ENCODE assay signal across 25 mouse cellular contexts in genomic region chr9:71834707-71835106, GRCm38 (mm10).
DNase-seq lines count a peak whose midpoint lies in the region; ATAC-seq lines count a peak whose summit lies in the region.
"Had no signal": no experiment of that assay in that cellular context is flagged by ENCODE, and none has a peak within 500 bp of the region (broad histone marks: within the 10 kb centered on the region; RNA-seq: fewer than 3 reads in every experiment).

No protein-coding gene starts in this region.

- WGBS in hindbrain, embryonic 10.5 days, result 79% methylated on average over 4 of the region's 4 CpGs
- 67% methylated on average over 4 of the region's 4 CpGs for WGBS in hindbrain, embryonic 16.5 days

- no peak overlapping the region for H3K4me2 ChIP-seq in hindbrain, embryonic 16.5 days (ENCODE audit: low read length)
- H3K4me2 ChIP-seq: embryonic facial prominence, embryonic 13.5 days; heart, embryonic 13.5 days; intestine, embryonic 15.5 days; neural tube, embryonic 12.5 days; stomach, embryonic 15.5 days had no signal

- no peaks in the 10 kb centered on the region for H3K36me3 ChIP-seq in hindbrain, embryonic 10.5 days
- H3K36me3 ChIP-seq in hindbrain, embryonic 16.5 days (ENCODE audit: control insufficient read depth, insufficient read depth, low read length), result no peaks in the 10 kb centered on the region
- H3K36me3 ChIP-seq: embryonic facial prominence, embryonic 13.5 days; G1E; heart, embryonic 13.5 days; intestine, embryonic 15.5 days; neural tube, embryonic 12.5 days; stomach, embryonic 15.5 days had no signal

- H3K27ac ChIP-seq in hindbrain, embryonic 10.5 days, result peak overlapping the region; percentile 71; the same call in 1 of the 2 replicates
- H3K27ac ChIP-seq in hindbrain, embryonic 16.5 days (ENCODE audit: low read depth, low read length), result no peak overlapping the region
- H3K27ac ChIP-seq: embryonic facial prominence, embryonic 13.5 days; heart, embryonic 13.5 days; hindbrain, postnatal 0 days; intestine, embryonic 15.5 days; liver, embryonic 14.5 days; neural tube, embryonic 12.5 days; stomach, embryonic 15.5 days had no signal

- ATAC-seq in hindbrain, embryonic 16.5 days, result no peak
- peak; percentile 84 for ATAC-seq in megakaryocyte, adult 5-6 weeks (ENCODE audit: poor library complexity, severe bottlenecking)
- ATAC-seq: forebrain, postnatal 0 days; hindbrain, postnatal 0 days; intestine, embryonic 15.5 days; midbrain, embryonic 16.5 days had no signal

- no peaks in the 10 kb centered on the region for H3K9me3 ChIP-seq in hindbrain, embryonic 10.5 days
- no peaks in the 10 kb centered on the region for H3K9me3 ChIP-seq in hindbrain, embryonic 16.5 days (ENCODE audit: control insufficient read depth, low read length)
- H3K9me3 ChIP-seq: embryonic facial prominence, embryonic 13.5 days; G1E; heart, embryonic 13.5 days; intestine, embryonic 15.5 days; neural tube, embryonic 12.5 days; stomach, embryonic 15.5 days had no signal

- peaks cover 51% of the 10 kb centered on the region for H3K4me1 ChIP-seq in hindbrain, embryonic 10.5 days (replicated peaks)
- no peaks in the 10 kb centered on the region for H3K4me1 ChIP-seq in hindbrain, embryonic 16.5 days (ENCODE audit: control insufficient read depth, insufficient read depth, low read depth, low read length)
- H3K4me1 ChIP-seq: intestine, embryonic 15.5 days; stomach, embryonic 15.5 days had no signal

- no peak overlapping the region for H3K9ac ChIP-seq in hindbrain, embryonic 16.5 days (ENCODE audit: low read depth, low read length)
- H3K9ac ChIP-seq: embryonic facial prominence, embryonic 13.5 days; forebrain, postnatal 0 days; heart, embryonic 13.5 days; intestine, embryonic 15.5 days; liver, embryonic 14.5 days; neural tube, embryonic 12.5 days; stomach, embryonic 15.5 days had no signal

- no peak for DNase-seq in hindbrain, embryonic 10.5 days (ENCODE audit: low spot score)
- peak; percentile 7 to 12 for DNase-seq in spleen, postnatal 36 days (ENCODE audit: low spot score in 2 of 2)
- no peak for DNase-seq in spleen, postnatal 14 days (ENCODE audit: low spot score in 2 of 2)
- no peak for DNase-seq in yolk sac, embryonic 10.5 days (ENCODE audit: low spot score)
- DNase-seq in frontal cortex, adult 2 months (ENCODE audit: extremely low spot score in 1 of 2, low spot score in 1 of 2), result no peak
- DNase-seq: cerebellum, adult 8-10 months; cerebellum, postnatal 25 days; forebrain, postnatal 0 days; gastrocnemius, postnatal 25 days; heart, postnatal 10 days; kidney, adult 2 months; liver; right cerebral cortex, postnatal 4 days had no signal

- no peaks in the 10 kb centered on the region for H3K27me3 ChIP-seq in hindbrain, embryonic 10.5 days (ENCODE audit: insufficient read depth, poor library complexity, severe bottlenecking)
- H3K27me3 ChIP-seq in hindbrain, embryonic 16.5 days (replicated peaks; ENCODE audit: control insufficient read depth, insufficient read depth, low read length), result no peaks in the 10 kb centered on the region
- H3K27me3 ChIP-seq: embryonic facial prominence, embryonic 13.5 days; heart, embryonic 13.5 days; intestine, embryonic 15.5 days; neural tube, embryonic 12.5 days; stomach, embryonic 15.5 days had no signal

- no peak overlapping the region for H3K4me3 ChIP-seq in hindbrain, embryonic 10.5 days
- no peak overlapping the region for H3K4me3 ChIP-seq in hindbrain, embryonic 16.5 days (ENCODE audit: low read length)
- H3K4me3 ChIP-seq: embryonic facial prominence, embryonic 13.5 days; heart, embryonic 13.5 days; intestine, embryonic 15.5 days; myocyte; neural tube, embryonic 12.5 days; stomach, embryonic 15.5 days had no signal

Comparison
In these comparisons a context has a peak if more than half of its experiments do, and no peak if none do; other contexts are left out.
1. DNase-seq: peak in spleen, postnatal 36 days (2 of 2); none in hindbrain, embryonic 10.5 days (single experiment), spleen, postnatal 14 days (0 of 2), yolk sac, embryonic 10.5 days (single experiment) and frontal cortex, adult 2 months (0 of 2).